ENCODE assay signal across 11 mouse cellular contexts in genomic region chr10:105165291-105165690, GRCm38 (mm10).
"Had no signal": no experiment of that assay in that cellular context is flagged by ENCODE, and none has a peak within 500 bp of the region (broad histone marks: within the 10 kb centered on the region; RNA-seq: fewer than 3 reads in every experiment).

No protein-coding gene starts in this region.

- ATAC-seq: liver, postnatal 0 days; midbrain, embryonic 13.5 days had no signal

- H3K9ac ChIP-seq: liver, embryonic 13.5 days; liver, postnatal 0 days; midbrain, embryonic 13.5 days; neural tube, embryonic 12.5 days had no signal

- DNase-seq: kidney, adult 18-20 months; kidney, postnatal 10 days; kidney, postnatal 4 days; liver; liver, embryonic 13.5 days; liver, postnatal 0 days; right cerebral cortex, postnatal 14 days; thymus, postnatal 36 days had no signal

- H3K27ac ChIP-seq: layer of hippocampus, adult 2 months; liver, embryonic 13.5 days; midbrain, embryonic 13.5 days; neural tube, embryonic 12.5 days had no signal

- H3K4me3 ChIP-seq: layer of hippocampus, adult 2 months; liver, embryonic 13.5 days; midbrain, embryonic 13.5 days; neural tube, embryonic 12.5 days had no signal

- H3K36me3 ChIP-seq: liver, embryonic 13.5 days; midbrain, embryonic 13.5 days; neural tube, embryonic 12.5 days had no signal

- H3K4me1 ChIP-seq: liver, embryonic 13.5 days; midbrain, embryonic 13.5 days; neural tube, embryonic 12.5 days had no signal

- H3K4me2 ChIP-seq: liver, embryonic 13.5 days; midbrain, embryonic 13.5 days; neural tube, embryonic 12.5 days had no signal

- H3K27me3 ChIP-seq: liver, embryonic 13.5 days; midbrain, embryonic 13.5 days; neural tube, embryonic 12.5 days had no signal

- H3K9me3 ChIP-seq: liver, embryonic 13.5 days; midbrain, embryonic 13.5 days; neural tube, embryonic 12.5 days had no signal
